Mouse (Mus musculus): Measurements from ENCODE around the gene Pip4k2a.

GRCm38 (mm10) chr2:18992512-18993510, 5.1 kb downstream of the Pip4k2a start:
- TF ChIP-seq MAFK (IDR thresholded peaks at IDR 0.05; ENCODE audit: insufficient replicate concordance, low read length) (no peak), POLR2A (IDR thresholded peaks at IDR 0.05; ENCODE audit: low read depth, low read length) (no peak), MAX (IDR thresholded peaks at IDR 0.05; ENCODE audit: low read length) (no peak), CTCF (conservative IDR thresholded peaks at IDR 0.05 in 1 of 2, IDR thresholded peaks at IDR 0.05 in 1 of 2; ENCODE audit: low read depth in 2 of 2, low read length in 2 of 2) (no peak), MYC (IDR thresholded peaks at IDR 0.05; ENCODE audit: low read depth, low read length) (no peak), CHD2 (IDR thresholded peaks at IDR 0.05; ENCODE audit: low read length) (no peak), JUND (conservative IDR thresholded peaks at IDR 0.05; ENCODE audit: low read depth, low read length) (no peak), MXI1 (IDR thresholded peaks at IDR 0.05; ENCODE audit: low read depth, low read length) (no peak), E2F4 (IDR thresholded peaks at IDR 0.05; ENCODE audit: insufficient replicate concordance, low read depth, low read length) (no peak)

Measured in CH12.LX (cell line).